Mouse (Mus musculus) liver, embryonic 16.5 days (tissue): Measurements from ENCODE around the gene Dagla. TPM values are rescaled to one million over a fixed set of nuclear protein-coding genes. Genes with fewer than 3 reads are reported as not detected.
A peak's percentile ranks its signal among the peaks of the same experiment; 100 is the strongest.

ENCODE experiments used
- ATAC-seq: fragments of 200-750 bp; cut with Nextera tagmentation; 2 replicates; pipeline ENCODE4 v1.8.0; 2017; ENCODE audit warnings: low read depth, mild to moderate bottlenecking, moderate number of reproducible peaks, moderate library complexity
- H3K27ac ChIP-seq: fragments of 300-500 bp; sonication (generic); 2 replicates; pipeline ENCODE4 v1.5.1; 2014; ENCODE audit warnings: mild to moderate bottlenecking, low read length
- H3K27me3 ChIP-seq: fragments of 300-500 bp; sonication (generic); 2 replicates; pipeline ENCODE4 v1.6.1; 2014; ENCODE audit warnings: low read depth, low read length, mixed read lengths; ENCODE audit not compliant: control insufficient read depth, insufficient read depth
- H3K36me3 ChIP-seq: fragments of 300-500 bp; sonication (generic); 2 replicates; pipeline ENCODE4 v1.6.1; 2014; ENCODE audit warnings: mild to moderate bottlenecking; ENCODE audit not compliant: control insufficient read depth, insufficient read depth
- H3K4me1 ChIP-seq: fragments of 300-500 bp; sonication (generic); 2 replicates; pipeline ENCODE4 v1.6.1; 2014; ENCODE audit warnings: low read depth, low read length, mixed read lengths; ENCODE audit not compliant: control insufficient read depth
- H3K4me2 ChIP-seq: fragments of 300-500 bp; sonication (generic); 2 replicates; pipeline ENCODE4 v1.6.1; 2014; ENCODE audit warnings: low read depth, low read length, mixed read lengths
- H3K4me3 ChIP-seq: fragments of 300-500 bp; sonication (generic); 2 replicates; pipeline ENCODE4 v1.5.1; 2014; ENCODE audit warnings: low read depth, mild to moderate bottlenecking, low read length
- H3K9ac ChIP-seq: fragments of 300-500 bp; sonication (generic); 2 replicates; pipeline ENCODE4 v1.6.1; 2014; ENCODE audit warnings: low read depth, low read length
- H3K9me3 ChIP-seq: fragments of 300-500 bp; sonication (generic); replicated peaks from 2 replicates; pipeline ENCODE4 v1.6.1; 2016; ENCODE audit warnings: low read length; ENCODE audit not compliant: control insufficient read depth
- WGBS: fragments of 180-500 bp; shearing (Covaris S2); extraction: QIAGEN DNeasy Blood & Tissue Kit; methylation state at CpG from one replicate; pipeline ENCODE4 v1.1.7; 2014; ENCODE audit not compliant: insufficient replicate concordance; 5-methylcytosine and 5-hydroxymethylcytosine counted together
- polyA plus RNA-seq: library from polyadenylated mRNA; unstranded; fragments of >200 nt; fragmentation: Nextera tagmentation; extraction: Ambion mirVana; gene quantifications from 2 replicates; pipeline ENCODE4 v1.2.1, GENCODE M21; 2015

The Dagla gene
- polyA plus RNA-seq, 1 experiment from 2014 or later: 0.32 TPM

DNA sequence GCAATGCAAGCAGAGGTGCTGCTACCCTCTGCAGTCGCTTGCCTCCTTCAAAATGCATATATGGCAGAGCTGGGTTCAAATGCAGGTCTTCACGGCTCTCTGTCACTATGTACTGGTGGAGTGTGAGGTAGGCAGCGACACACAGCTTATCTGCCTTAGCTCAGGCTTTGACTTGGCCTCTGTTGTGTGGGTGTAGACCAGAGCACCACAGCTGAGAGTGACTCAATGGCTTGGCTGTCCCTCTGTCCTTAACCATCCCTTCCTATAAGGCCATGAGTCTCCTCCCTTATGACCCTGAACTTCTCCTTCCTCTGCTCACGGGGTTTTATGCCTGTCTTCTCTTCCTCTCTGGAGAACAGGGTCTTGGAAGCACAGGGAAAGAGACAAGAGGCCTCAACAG lies 93.8 kb downstream of the Dagla start:
- H3K9ac ChIP-seq: no peak overlapping the region
- no peak overlapping the region for H3K4me2 ChIP-seq
- H3K9me3 ChIP-seq: no peaks in the 10 kb centered on the region
- 48% methylated on average over 4 of the region's 4 CpGs for WGBS
- H3K27ac ChIP-seq: no peak overlapping the region
- 0 out of 2 replicates have a peak, but pooled peaks have one; percentile 11 for ATAC-seq
- H3K4me3 ChIP-seq: no peak overlapping the region
- H3K27me3 ChIP-seq: no peaks in the 10 kb centered on the region
- H3K4me1 ChIP-seq: no peaks in the 10 kb centered on the region
- peaks cover 12% of the 10 kb centered on the region for H3K36me3 ChIP-seq

DNA sequence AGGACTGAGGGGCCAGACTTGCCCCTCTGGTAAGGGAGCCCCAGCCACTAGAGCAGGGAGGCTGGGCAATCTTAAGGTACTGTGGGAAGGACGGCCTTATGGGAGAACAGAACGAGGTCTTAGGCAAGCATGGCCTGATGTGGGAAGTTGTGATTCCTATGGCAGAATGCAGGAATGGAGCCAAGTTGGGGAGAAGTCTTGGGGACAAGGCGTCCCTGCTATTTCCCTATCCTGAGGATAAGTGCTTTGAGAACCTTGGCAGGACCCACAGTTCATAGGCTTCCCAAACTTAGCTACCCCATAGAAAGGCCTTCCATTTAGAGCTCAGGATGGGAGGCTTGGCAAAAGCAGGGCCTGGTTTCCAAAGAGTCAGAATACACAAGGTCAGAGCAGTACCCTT lies 95.8 kb downstream of the Dagla start:
- H3K36me3 ChIP-seq: peaks cover 12% of the 10 kb centered on the region
- WGBS: 63% methylated on average over 3 of the region's 3 CpGs
- no peak overlapping the region for H3K4me3 ChIP-seq
- no peak overlapping the region for H3K9ac ChIP-seq
- no peak overlapping the region for H3K27ac ChIP-seq
- peaks cover 7% of the 10 kb centered on the region for H3K4me1 ChIP-seq
- H3K27me3 ChIP-seq: no peaks in the 10 kb centered on the region
- ATAC-seq: no peak
- no peak overlapping the region for H3K4me2 ChIP-seq
- H3K9me3 ChIP-seq: no peaks in the 10 kb centered on the region

DNA sequence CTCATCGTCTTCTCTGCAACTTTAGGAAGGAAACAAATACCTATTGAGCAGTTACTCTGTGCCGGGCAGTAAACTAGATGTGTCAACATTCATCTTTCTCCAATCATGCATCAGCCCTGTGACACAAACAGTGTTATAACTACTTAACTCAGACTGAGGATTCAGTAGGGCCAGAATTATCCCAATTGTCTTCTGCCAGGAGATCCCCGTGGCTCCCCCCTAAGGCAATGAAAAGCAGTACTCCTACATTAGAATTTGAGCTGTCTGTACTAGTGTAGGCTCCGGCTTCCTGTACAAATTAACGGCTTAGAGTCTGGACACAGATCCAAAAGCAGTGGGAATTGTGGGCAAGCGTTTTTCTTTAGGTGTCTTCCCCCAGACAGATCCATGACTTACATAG lies 99.6 kb downstream of the Dagla start:
- Histone ChIP-seq H3K4me2 (peak overlapping the region; percentile 69), H3K9me3 (no peaks in the 10 kb centered on the region), H3K36me3 (peaks cover 22% of the 10 kb centered on the region), H3K9ac (no peak overlapping the region), H3K4me3 (no peak overlapping the region), H3K4me1 (peaks cover 19% of the 10 kb centered on the region), H3K27ac (no peak overlapping the region), H3K27me3 (no peaks in the 10 kb centered on the region)
- ATAC-seq: no peak
- 51% methylated on average over 6 of the region's 6 CpGs for WGBS

DNA sequence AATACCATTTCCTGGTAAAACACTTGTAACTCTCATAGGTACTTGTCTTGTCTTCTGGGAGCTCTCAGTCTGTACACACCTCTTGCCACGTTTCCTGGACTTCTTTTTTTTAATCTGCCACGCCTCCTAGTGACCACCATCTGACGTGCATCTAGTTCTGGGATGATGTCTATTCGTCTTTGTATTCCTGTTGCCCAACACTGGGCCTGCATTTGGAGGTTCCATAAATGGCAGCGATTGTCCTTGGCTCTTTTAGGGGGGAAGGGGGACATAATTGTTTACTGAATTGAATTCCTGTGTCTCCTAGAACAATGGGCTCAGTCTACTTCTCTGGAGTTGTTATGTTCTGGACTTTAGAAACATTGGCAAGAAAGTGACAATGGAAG lies 100.1 kb downstream of the Dagla start:
- ATAC-seq: peak; percentile 23; the same call in 1 of the 2 replicates
- under 1% methylated on average over 5 of the region's 5 CpGs for WGBS
- Histone ChIP-seq H3K9me3 (no peaks in the 10 kb centered on the region), H3K27ac (peak overlapping the region; percentile 92), H3K36me3 (peaks cover 26% of the 10 kb centered on the region), H3K27me3 (no peaks in the 10 kb centered on the region), H3K4me3 (peak overlapping the region; percentile 77), H3K4me1 (peaks cover 20% of the 10 kb centered on the region), H3K9ac (peak overlapping the region; percentile 82), H3K4me2 (peak overlapping the region; percentile 69)

DNA sequence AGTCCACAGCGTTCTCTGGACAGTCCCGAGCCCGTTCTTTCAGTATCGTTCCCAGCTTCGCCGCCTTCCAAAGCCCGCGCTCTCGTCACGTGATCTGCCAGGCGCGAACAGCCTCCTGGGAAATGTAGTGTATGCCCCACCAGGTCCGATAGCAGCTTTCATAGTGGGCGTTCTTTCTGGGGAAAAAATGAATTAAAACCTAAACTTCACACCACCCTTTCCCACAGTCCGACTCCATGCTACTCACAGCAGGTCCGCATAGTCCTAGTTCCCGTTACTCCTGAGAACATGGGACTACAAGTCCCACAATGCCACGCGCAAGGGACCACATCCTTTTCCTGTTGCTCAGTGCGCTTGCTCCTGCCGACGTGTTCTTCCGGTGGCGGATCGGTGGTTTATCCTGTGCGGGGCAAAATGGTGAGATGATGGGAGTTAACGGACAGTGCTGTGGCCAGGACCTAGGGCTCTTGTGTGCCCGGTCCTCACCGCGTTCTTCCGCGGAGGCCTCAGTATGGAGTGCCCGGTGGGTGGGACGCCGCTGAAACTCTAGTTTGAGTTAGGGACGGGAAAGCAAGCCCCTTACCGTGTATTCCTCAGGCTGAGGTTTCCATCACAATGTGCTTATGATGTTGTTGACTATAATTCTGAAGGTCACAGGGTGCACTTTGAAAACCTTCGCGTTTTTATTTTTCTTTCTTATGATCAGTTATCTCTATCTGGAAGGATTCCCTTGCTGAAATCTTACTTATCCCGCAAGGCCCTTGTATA lies 100.6 kb downstream of the Dagla start, which contains the start of the genes Tmem258 and Fen1:
Gene Tmem258 (plus strand): TSS at position 167 of the 768 bp plus-strand sequence.
Gene Fen1 (minus strand): TSS at position 322 of the 768 bp plus-strand sequence.
- Histone ChIP-seq H3K9ac (peak within 1 kb of the TSS; percentile 82), H3K36me3 (peaks cover 32% of the 10 kb centered on the region), H3K4me1 (peaks cover 23% of the 10 kb centered on the region), H3K4me2 (peak within 1 kb of the TSS; percentile 69), H3K9me3 (no peaks in the 10 kb centered on the region), H3K4me3 (peak within 1 kb of the TSS; percentile 77), H3K27ac (peak within 1 kb of the TSS; percentile 92), H3K27me3 (no peaks in the 10 kb centered on the region)
- WGBS: under 1% methylated on average over 40 of the region's 40 CpGs
- ATAC-seq: peak; percentile 84

DNA sequence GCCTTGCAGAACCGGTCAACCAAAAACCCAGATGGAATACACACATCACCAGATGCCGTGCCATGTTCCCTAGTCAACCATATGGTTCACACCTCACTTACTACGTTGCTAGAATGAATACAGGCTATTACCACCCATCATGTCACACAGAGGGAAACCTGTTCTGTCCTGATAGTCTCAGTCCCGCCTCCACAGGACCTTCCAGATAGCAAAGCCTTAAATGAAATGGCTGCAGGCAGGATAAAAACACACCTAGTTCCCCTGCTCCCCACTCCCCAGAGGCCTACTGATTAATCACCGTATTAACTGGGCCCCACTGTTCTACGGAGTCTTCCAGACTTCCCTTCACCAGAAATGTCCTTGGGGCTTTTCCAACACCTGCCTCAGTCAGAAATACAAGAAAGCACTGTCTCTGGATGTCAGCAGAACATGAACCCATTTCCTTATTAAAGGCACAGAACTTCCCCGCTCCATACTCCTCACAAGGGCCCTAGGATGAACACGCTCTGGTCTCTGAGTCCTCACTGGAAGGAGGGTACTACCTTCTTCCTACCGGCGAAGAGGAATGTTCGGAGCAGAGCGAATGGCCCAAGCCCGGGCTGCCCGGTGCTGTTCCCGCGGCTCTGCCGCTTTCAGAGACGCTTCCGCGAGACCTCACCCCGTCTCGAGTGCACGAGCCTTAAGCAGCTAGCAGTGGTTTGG lies 101.4 kb downstream of the Dagla start:
- peak overlapping the region; percentile 82 for H3K9ac ChIP-seq
- H3K4me1 ChIP-seq: peaks cover 24% of the 10 kb centered on the region
- WGBS: under 1% methylated on average over 23 of the region's 23 CpGs
- no peaks in the 10 kb centered on the region for H3K27me3 ChIP-seq
- no peaks in the 10 kb centered on the region for H3K9me3 ChIP-seq
- peak overlapping the region; percentile 69 for H3K4me2 ChIP-seq
- peak overlapping the region; percentile 92 for H3K27ac ChIP-seq
- ATAC-seq: peak; percentile 81
- peak overlapping the region; percentile 77 for H3K4me3 ChIP-seq
- H3K36me3 ChIP-seq: peaks cover 32% of the 10 kb centered on the region

DNA sequence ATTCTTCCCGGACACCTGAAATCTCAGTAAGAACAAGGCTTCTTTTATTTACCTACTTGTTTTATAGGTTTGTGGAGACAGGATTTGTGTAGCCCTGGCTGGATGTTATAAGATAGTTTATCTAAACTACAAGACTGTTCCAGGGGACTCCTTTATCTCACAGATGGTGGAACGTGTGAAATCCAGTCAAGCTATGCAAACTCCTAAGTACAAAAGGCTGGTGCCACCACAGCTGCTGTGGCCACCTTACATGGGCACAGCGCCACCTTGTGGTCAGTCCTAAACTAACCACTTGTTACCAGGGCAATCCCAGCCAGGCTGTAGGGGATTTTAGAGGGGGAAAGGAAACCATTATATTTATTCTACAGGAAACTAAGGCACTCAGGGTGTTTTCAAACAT lies 106.0 kb downstream of the Dagla start:
- no peak for ATAC-seq
- no peak overlapping the region for H3K4me3 ChIP-seq
- H3K27ac ChIP-seq: no peak overlapping the region
- H3K36me3 ChIP-seq: peaks cover 57% of the 10 kb centered on the region
- H3K4me2 ChIP-seq: no peak overlapping the region
- H3K27me3 ChIP-seq: no peaks in the 10 kb centered on the region
- H3K4me1 ChIP-seq: peaks cover 19% of the 10 kb centered on the region
- no peak overlapping the region for H3K9ac ChIP-seq
- 20% methylated on average over 3 of the region's 3 CpGs for WGBS
- no peaks in the 10 kb centered on the region for H3K9me3 ChIP-seq

DNA sequence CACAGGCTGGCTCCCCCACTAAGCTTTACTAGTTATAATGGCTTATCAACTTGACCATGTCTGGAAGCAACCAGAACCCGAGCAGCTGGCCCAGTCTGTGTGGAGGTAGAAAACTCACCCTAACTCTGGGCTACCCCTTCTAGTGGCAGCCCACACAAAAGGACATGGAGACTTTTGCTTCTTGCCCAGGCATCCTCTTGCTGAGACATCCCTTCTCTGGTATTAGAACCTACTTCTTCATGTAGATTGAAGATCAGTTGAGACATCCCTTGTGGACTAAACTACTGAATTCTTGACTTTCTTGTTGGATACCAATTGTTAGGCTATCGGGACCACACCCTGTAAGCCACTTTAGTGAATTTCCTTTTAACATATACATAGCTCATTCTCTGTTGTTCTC lies 106.4 kb downstream of the Dagla start:
- Histone ChIP-seq H3K4me2 (no peak overlapping the region), H3K9ac (no peak overlapping the region), H3K9me3 (no peaks in the 10 kb centered on the region), H3K27ac (no peak overlapping the region), H3K36me3 (peaks cover 61% of the 10 kb centered on the region), H3K4me3 (no peak overlapping the region), H3K27me3 (no peaks in the 10 kb centered on the region), H3K4me1 (peaks cover 19% of the 10 kb centered on the region)
- no peak for ATAC-seq
- 61% methylated on average over 2 of the region's 2 CpGs for WGBS

DNA sequence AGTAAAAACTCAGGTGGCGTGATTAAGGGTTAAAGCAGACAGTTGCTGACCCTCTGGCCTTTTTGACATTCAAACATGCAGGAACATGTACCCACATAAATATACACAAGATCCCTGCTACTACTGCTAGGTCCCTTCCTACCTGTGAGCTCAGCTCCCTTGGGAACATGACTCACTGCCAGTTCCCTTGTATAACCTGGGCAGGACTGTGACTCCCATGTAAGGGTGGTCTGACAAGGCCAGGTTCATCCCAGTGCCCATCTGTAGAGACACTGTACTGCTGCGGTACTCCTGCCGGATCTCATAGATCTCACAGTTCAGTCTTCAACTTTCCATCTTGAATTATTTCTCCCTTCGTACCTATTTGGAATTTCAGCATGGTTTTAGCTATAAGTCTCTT lies 107.5 kb downstream of the Dagla start:
- no peaks in the 10 kb centered on the region for H3K27me3 ChIP-seq
- H3K27ac ChIP-seq: no peak overlapping the region
- no peak for ATAC-seq
- peaks cover 65% of the 10 kb centered on the region for H3K36me3 ChIP-seq
- H3K4me1 ChIP-seq: peaks cover 14% of the 10 kb centered on the region
- H3K9me3 ChIP-seq: no peaks in the 10 kb centered on the region
- no peak overlapping the region for H3K4me3 ChIP-seq
- no peak overlapping the region for H3K9ac ChIP-seq
- 91% methylated on average over 4 of the region's 4 CpGs for WGBS
- no peak overlapping the region for H3K4me2 ChIP-seq
